Mouse (Mus musculus) testis, adult 2 months (tissue): Measurements from ENCODE around the gene Gm20388.

ENCODE experiments used
- CTCF ChIP-seq: fragments of 200-500 bp; IDR thresholded peaks from 2 replicates; pipeline ENCODE4 v1.5.1; 2012; ENCODE audit warnings: low read depth, mild to moderate bottlenecking, inconsistent platforms, low read length, moderate library complexity; ENCODE audit not compliant: control insufficient read depth, insufficient read depth, insufficient replicate concordance
- POLR2A ChIP-seq: fragments of 200-500 bp; IDR thresholded peaks from 2 replicates; pipeline ENCODE4 v1.6.1; 2012; ENCODE audit warnings: low read depth, mild to moderate bottlenecking, inconsistent platforms, low read length, moderate library complexity; ENCODE audit not compliant: control insufficient read depth

DNA sequence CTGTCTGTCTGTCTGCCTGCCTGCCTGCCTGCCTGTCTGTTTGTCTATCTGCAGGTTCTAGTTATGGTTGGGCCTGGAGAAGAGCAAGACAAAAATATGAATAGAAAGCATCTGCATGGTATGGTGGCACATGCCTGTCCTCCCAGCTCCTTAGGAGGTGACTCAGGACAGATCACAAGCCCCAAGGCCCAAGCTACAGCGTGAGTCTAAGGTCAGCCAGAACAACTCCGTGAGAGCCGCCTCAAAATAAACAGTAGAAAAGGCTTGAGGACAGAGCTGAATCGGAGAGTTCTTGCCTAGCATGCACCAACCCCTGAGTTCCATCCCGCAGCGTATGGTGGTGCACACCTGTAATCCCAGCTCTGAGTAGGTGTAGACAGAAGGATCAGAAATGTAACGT is 3955.1 kb downstream of the Gm20388 start:
- TF ChIP-seq CTCF (no peak), POLR2A (no peak)
